Mouse (Mus musculus): ENCODE data around the gene C1qbp. TPM values are rescaled to one million over a fixed set of nuclear protein-coding genes. Genes with fewer than 3 reads are reported as not detected.

The C1qbp gene
- 122 and 128 TPM in 2 replicates for total RNA-seq (2017)

DNA sequence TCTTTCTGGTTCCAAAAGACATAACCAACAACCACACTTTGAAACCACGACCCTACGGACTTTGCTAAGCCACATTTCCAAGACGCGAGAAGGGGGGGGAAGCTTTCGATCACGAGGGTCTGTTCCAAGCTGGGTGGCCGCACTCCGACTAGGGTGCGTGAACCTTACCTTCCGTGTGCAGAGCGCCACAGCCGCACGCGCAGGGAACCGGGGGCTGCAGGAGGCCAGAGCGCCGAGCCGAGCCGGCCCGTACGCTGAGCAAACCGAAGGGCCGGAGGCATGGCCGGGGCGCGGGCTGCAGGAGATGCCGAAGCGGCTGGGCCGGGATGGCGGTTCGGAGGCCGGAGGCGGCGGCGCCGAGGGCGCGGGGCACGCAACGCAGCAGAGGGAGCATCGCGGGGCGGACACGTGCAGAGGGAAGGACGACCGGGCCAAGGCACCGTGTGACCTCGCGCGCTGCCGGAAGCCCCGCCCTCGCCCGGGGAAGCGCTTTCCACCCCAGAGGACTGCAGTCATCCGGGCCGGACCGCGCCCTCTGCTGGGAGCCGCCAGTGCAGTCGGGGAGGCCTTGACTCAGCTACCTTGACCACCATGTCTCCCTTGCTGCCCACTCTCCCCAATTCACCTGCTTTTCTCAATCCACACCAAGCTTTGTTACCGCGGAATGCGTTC is at the start of gene C1qbp:
Gene C1qbp (minus strand): TSS at position 470 of the 672 bp plus-strand sequence.
- ATAC-seq (replicated peaks; ENCODE audit: low read depth, poor library complexity, severe bottlenecking): peak; percentile 99

DNA sequence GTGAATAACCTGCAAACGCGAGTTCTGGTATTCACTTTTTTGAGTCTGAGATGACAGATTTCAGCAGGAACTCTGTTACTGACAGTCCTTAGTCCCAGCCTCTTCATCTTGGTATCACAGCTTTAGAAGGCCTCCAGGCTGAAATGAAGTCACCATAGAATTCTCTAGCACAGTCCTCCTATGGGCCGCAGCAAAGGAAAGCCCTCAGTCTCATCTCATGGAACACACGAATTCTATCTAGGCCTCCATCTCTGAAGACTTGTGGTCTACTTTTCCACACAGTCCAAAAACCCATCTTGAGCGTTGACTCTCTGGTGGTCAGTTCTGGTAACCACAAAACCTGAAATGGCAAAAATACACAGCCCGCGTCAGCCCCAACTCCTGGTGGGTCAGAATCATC is 49.2 kb upstream of the C1qbp start:
- no peak for ATAC-seq (replicated peaks; ENCODE audit: low read depth, poor library complexity, severe bottlenecking)

DNA sequence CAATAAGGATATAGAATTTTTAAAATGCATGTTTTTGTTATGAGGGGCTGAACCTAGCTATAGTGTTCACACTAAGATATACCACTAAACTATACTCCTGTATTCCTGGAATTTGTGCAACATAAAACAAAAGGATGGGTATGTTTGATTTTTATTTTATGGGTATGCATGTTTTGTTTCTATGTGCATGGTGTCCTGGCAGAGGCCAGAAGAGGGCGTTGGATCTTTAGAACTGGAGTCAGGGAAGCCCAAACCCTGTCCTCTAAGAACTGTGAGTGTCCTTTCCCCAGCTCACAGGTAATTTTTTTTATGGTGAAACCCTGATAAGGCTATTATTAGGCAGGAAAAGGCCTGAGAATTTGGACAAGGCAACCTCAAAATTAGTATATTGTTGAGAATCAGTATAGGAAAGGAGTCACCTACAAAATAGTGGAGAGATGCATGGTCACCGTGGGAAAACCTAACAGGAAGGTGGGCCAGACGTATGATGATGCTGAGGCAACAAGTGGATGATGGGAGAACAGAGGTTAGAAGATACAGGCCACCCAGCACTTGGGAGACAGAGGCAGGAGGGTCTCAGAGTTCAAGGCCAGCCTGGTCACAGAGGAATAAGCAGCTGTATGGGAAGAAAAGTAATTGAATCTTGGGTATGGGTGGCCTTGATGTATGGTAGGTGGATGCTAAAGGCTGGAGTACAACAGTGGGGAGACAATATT is 46.7 kb upstream of the C1qbp start:
- ATAC-seq (replicated peaks; ENCODE audit: low read depth, poor library complexity, severe bottlenecking): no peak

DNA sequence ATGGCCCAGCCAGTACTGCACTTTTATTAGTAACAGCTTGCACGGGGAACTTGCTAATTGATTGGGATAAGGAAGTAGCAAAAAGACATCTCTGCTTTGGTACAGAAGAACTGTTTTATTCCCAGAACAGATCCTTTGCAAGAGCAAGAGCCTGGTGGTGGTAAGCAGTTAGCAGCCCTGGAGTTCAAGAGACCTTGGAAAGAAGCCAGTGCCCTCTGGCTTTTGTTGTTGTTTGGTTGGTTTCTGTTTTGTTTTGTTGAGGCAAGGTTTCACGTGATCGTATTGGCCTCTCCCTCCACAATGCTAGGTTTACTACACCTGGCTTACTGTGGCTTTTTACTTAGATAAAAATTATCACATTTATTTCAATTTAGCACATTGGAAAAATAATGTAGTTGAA is 45.5 kb upstream of the C1qbp start:
- no peak for ATAC-seq (replicated peaks; ENCODE audit: low read depth, poor library complexity, severe bottlenecking)

DNA sequence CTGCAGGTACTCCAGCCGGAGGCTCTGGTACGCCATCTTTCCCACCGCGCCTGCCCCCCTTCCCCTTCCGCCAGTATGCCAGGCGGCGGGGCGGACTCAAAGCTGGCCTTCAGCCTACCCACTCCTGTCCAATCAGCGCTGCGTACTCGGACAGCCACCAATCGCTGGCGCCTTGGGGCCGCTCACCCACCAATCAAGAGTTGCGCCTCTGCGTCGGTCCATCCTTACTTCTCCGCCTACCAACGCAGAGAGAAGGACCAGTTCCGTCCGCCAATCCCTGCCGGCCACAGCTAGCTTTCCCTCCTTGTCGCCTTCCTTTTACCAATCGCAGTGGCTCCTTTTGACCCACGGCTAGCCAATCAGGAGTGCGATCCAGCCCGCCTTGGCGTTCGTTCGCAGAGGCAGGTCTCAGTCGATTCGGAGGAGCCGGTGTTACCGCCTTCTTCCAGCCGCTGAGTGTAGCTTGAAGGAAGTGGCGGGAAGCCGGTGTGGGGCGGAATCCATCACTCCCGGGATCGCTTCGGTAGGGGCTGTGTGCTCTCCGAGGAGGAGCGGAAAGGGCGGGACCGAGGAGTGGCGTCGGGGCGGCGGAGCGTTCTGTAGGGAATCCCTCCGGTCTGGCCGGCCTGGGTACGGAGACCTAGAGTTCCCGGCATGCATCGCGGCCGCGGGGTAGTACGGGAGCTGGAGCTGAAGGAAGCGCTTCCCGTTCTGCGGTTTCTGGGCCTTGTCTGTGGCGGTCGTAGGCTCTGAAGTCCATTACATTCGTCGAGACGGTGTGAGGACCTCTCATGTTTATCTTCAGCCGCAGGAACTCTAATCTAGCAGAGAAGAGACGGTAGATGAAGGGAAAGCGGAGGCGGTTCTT is 36.6 kb upstream of the C1qbp start, which contains the start of the genes Mis12 and Derl2:
Gene Mis12 (plus strand): TSS at position 411 of the 868 bp plus-strand sequence.
Gene Derl2 (minus strand): TSS at position 641 of the 868 bp plus-strand sequence.
- peak; percentile 95 for ATAC-seq (replicated peaks; ENCODE audit: low read depth, poor library complexity, severe bottlenecking)

DNA sequence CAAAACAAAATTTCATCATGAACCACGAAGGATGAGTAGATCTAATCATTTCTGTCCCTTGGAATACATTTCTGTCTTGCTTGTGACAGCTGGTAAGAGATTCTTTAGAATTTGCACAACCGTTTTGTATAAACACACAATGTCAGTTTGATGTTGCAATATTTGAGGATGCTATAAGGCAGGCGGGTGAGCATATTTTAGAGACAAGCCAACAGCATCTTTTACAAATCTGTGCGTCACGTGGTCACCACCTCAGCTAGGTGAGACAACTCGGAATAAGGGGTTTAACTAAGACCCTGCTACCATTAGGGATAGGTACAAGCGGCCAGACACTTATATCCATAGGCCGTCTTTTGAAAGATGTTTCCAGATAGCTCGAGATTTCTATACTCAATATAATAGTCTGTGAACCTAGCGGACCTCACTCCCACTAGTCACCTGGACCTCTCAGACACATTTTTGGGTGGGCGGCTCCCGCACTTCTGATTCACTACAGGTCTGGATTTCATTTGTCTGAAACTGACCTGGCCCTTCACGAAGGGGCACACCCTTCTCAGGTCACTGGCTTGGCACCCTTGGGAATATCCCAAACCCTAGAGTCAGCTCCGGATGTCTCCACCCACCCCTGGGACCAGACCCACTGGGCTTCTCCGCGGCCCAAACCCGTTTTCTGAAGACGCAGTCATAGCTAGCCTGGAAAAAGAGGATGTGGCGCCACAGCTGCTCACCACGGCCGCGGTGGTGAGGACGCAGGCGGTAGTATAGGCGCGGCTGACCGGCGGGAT is 35.8 kb upstream of the C1qbp start:
- no peak for ATAC-seq (replicated peaks; ENCODE audit: low read depth, poor library complexity, severe bottlenecking)

DNA sequence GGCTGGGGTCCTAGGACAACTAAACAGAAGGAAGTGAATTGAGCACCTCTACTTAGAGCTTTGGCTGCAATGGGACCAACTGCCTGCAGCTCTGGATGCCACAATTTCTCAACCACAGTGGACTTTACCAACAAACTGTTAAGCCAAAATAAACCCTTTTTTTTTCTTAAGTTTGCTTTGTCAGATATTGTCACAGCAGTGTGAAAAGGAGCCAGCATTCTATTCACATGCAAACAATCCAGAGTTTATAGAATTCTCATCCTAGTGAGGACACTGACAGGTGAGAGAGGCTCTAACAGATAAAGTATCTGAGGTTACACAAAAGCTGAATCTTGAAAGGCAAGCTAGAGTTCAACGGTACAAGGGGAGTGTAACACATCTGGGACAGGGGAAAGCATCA is 34.2 kb upstream of the C1qbp start:
- ATAC-seq (replicated peaks; ENCODE audit: low read depth, poor library complexity, severe bottlenecking): no peak

DNA sequence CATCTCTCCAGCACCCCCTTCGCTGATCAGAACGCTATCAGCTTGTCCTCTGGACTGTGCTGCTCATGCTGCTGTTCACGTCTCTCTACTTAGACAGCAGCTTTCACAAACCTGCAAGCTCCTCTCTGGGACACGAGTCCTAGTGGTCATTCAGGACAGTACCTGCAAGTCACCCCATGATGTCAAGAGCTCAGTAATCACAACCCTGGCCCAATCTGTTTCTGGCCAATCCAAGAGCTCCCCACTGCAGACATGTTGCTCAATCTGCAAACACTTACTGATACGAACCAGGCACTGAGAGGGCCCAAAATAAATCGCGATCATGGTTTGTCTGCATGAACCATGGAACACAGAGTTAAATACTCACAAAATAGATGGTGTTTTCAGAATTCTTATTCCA is 29.9 kb upstream of the C1qbp start:
- ATAC-seq (replicated peaks; ENCODE audit: low read depth, poor library complexity, severe bottlenecking): no peak

DNA sequence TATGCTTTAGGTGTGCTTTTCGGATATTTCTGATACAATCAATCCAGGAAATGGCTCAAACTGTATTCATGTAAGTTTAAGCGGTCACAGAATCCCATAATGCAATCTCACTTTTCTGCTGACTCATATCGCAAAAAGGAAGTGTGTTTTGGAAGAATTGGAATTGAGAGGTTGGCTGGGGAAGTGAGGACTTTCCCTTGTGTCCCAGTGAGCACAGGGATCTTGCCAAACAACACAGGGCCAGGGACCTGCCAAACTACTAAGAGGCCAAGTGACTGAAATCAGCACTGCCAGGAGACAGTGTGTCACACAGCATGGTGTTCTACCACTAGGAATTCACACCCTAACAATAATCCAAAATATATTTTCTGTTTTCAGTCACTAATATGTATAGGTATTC is 25.5 kb upstream of the C1qbp start:
- ATAC-seq (replicated peaks; ENCODE audit: low read depth, poor library complexity, severe bottlenecking): no peak

DNA sequence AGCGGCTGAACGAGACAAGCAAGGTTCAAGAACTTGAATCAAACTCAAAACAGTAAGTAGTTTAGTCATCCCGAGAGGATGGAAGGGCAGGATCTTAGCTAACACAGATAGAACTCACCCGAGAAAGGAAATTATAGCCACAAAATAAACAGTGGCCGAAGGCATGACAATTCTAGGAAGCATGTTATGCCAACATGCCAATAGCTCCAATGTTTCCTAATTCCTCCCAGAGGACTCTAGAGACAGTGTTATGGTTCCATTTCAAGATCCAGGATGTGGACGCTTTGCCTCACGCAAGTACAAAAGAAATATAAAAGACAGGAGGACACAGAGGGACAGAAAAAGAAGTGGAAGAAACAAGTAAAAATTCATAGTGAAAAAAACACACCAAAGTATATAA is 25.0 kb upstream of the C1qbp start:
- no peak for ATAC-seq (replicated peaks; ENCODE audit: low read depth, poor library complexity, severe bottlenecking)

DNA sequence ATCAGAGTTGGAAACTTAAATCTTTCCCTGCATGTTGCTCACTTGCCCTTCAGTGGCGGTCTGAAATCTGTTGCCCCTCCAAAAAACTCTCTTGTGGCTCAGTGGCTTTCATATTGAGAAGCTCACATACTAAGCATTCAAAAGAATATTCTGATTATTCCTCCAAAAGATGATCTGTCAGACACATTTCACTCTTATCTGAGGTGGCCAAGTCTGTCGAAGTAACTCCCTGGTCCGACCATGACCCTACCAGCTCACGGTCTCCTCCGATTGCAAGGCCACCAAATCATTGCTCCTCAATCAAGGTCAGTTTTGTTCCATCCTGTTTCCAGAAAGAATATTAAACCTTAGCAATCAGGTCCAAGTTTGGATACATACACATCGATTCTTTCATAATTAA is 24.2 kb upstream of the C1qbp start:
- no peak for ATAC-seq (replicated peaks; ENCODE audit: low read depth, poor library complexity, severe bottlenecking)

DNA sequence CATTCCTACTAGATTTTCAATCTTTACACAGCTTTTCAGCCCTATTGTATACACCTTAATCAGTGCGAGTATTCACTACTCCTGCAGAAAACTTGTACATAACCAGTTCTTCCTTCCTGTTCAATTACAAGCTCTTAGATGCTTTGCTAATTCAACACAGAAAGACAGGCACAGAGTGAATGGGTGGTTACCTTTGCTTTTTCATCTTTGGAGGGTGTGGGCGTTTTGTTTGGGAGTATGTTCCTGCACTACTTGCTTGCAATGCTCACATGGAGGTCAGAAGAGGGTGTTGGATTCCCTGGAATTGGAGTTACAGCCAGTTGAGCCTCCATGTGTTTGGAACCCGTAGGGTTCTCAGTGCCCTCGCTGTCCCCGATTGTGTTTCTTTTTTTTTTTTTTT is 22.2 kb upstream of the C1qbp start:
- no peak for ATAC-seq (replicated peaks; ENCODE audit: low read depth, poor library complexity, severe bottlenecking)

DNA sequence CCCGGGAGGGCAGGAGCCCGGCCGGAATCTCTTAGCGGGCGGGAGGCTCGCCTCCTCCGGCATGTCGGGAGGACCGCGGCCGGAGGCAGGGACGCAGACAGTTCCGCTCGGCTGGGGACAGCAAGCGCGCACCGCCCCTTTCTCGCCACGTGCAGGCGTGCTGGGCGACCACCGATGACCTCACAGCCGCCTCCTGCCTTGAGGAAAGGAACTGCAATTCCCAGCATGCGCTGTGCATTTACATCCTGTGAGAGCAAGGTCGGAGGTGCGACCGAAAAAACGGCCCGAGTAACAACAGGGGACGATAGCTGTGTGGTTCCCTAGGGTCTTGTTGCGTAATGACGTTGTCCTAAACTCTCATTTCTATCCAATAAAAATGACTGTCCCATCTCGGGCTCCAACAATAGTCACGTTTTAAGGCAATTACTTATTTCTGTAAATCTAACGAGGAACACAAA is 21.5 kb upstream of the C1qbp start, which contains the start of gene Dhx33:
Gene Dhx33 (minus strand): TSS at position 122 of the 458 bp plus-strand sequence.
- ATAC-seq (replicated peaks; ENCODE audit: low read depth, poor library complexity, severe bottlenecking): peak; percentile 98

DNA sequence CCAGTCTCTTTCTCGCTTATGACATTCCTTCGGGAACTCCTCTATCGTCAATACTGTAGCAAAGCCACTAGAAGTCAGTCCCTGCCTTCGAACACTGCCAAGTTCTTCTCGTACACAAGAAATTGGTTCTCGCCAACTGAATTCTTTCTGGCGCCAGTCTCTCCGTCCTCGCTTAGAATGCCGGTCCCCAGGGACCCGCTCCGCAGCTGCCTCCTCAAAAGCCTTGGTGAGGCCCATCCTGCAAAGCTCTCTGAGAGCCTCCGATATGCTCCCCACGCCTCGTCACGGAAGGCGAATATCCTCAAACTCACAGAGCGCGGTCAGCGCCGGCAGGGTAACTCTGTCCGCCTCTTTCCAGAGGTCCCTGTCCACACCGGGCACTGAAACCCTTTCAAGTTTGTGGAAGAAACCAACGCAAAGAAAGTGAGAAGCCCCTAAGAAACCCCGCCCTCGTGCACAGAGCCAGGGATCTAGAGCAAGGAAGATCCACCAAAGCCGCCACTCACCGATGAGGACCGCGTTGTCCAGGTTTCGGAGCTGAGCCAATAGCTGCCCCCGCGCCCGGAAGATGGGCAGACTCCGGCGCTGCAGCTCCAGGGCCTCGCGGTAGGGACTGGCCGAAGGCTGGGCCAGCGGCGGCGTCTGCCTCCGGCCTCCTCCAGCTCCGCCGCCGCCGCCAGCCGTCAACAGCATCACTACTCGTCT is 20.9 kb upstream of the C1qbp start:
- peak; percentile 29 for ATAC-seq (replicated peaks; ENCODE audit: low read depth, poor library complexity, severe bottlenecking)

DNA sequence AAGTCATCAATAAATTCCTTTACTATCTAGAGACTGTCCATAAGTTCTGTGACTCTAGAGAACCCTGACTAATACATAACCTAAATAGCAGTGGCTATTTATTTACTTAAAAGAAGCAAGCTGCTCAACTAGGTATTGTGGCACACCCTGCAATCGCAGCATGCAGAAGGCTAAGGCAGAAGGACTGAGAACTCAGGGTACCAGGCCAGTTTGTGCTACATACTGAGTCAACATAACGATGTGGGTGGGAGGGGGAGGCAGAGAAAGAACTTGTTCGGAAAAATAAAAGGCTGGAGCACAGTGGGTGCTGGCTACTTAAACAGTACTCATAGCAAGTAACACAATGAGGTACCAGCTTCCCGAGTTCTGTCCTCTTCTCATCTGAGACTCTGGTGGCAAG is 18.3 kb upstream of the C1qbp start:
- no peak for ATAC-seq (replicated peaks; ENCODE audit: low read depth, poor library complexity, severe bottlenecking)

DNA sequence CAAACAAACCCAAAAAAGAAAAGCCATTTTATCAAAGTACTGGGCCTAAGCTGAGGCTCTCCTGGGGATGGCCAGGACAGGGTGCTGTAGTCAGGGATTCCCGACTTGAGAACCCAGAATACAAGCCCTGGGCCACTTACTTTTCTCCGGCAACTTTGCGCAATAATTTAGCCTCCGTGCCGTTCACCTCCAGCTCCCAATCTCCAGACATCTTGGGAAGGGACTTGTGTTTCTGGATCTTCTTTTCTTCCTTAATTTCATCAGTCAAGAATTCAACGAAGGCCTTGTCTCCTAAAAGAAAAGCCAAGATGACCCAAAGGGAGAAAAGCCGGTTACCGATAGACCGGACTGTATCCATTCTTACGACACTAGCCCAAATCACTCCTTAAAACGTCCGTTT is 796 bp downstream of the C1qbp start:
- ATAC-seq (replicated peaks; ENCODE audit: low read depth, poor library complexity, severe bottlenecking): no peak

DNA sequence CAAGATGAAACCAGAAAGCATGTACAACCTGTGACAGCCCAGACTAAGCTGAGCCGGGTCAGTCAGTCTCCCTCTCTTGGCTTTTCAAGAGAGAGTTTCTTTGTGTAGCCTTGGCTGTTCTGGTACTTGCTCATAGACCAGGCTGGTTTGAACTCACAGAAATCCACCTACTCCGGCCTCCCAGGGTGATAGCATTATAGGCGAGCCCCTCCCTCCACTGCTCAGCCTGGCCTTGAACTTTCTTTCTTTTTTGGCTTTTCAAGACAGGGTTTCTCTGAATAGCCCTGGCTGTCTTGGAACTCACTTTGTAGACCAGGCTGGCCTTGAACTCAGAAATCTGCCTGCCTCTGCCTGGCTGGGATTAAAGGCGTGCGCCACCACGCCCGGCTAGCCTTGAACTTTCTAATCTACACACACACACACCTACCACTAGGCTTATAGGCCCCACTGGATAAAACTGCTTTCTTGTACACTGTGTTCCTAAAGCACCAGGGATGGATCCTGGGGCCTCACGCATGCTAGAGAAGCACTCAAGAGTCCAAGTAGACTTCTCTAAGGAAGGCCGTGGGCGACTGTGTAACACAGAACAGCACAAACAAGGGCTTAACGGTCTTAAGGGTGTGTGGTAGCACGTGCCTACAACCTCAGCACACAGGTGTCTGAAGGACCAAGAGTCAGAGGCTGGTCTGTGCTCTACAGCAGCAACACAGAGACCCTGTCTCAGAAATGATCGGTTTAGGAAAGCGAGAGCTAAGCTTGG is 1.9 kb downstream of the C1qbp start:
- no peak for ATAC-seq (replicated peaks; ENCODE audit: low read depth, poor library complexity, severe bottlenecking)

DNA sequence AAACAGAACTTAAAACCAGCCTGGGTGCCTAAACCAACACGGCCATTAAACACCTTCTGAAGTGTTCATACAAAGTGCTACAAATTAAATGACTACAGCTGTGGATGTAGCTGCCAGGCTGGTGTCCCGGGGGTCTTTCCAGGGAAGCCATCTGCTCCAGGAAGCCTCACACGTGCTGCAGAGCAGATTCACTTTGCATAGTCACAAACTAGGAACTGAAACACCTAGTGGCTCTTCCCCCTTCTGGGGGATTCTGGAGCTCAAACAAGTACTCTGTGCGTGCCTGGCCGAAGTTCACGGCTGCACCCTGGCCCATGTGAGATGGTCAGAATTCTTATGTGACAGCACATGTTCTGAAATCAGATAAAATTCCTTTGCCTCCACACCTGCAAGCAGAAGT is 2.6 kb downstream of the C1qbp start:
- no peak for ATAC-seq (replicated peaks; ENCODE audit: low read depth, poor library complexity, severe bottlenecking)

DNA sequence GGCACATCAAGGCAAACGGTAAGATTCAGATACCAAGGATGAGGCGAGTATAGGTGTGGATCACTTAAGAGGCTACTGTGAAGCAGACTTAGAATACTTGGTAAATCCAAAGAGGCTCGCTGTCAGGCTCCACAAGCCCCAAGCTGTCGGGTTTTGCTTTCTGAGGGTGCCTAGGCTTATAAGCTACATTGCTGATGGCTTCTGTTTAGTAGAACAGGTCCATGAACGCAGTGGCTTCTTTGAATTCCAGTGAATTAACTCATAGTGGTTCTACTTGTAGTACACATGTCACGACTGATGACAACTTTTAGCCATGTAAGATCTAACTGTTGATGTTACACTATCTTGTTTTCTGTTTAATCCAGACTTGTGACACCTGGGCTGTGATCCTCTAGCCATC is 5.5 kb downstream of the C1qbp start:
- ATAC-seq (replicated peaks; ENCODE audit: low read depth, poor library complexity, severe bottlenecking): no peak
